Mouse (Mus musculus) limb, embryonic 14.5 days (tissue): ENCODE measurements around the gene Txnrd1. TPM values are rescaled to one million over a fixed set of nuclear protein-coding genes. Genes with fewer than 3 reads are reported as not detected.

ENCODE experiments used
- ATAC-seq: fragments of 200-750 bp; cut with Nextera tagmentation; 2 replicates; pipeline ENCODE4 v1.8.0; 2017; ENCODE audit warnings: low read depth, moderate number of reproducible peaks, moderate TSS enrichment; ENCODE audit not compliant: low FRiP score
- DNase-seq: peaks from one replicate; pipeline ENCODE4 v3.0.0-alpha.2; 2015; ENCODE audit warnings: low spot score
- H3K27ac ChIP-seq: fragments of 300-500 bp; sonication (generic); replicated peaks from 2 replicates; pipeline ENCODE4 v1.5.1; 2014; ENCODE audit warnings: low read depth, mild to moderate bottlenecking, low read length, moderate library complexity, mixed read lengths
- H3K27me3 ChIP-seq: fragments of 300-500 bp; sonication (generic); 2 replicates; pipeline ENCODE4 v1.6.1; 2014; ENCODE audit warnings: low read length, mixed read lengths; ENCODE audit not compliant: control insufficient read depth, insufficient read depth
- H3K36me3 ChIP-seq: fragments of 300-500 bp; sonication (generic); 2 replicates; pipeline ENCODE4 v1.6.1; 2014; ENCODE audit warnings: mild to moderate bottlenecking, low read length, moderate library complexity, mixed read lengths; ENCODE audit not compliant: control insufficient read depth, insufficient read depth
- H3K4me1 ChIP-seq: fragments of 300-500 bp; sonication (generic); 2 replicates; pipeline ENCODE4 v1.6.1; 2014; ENCODE audit warnings: antibody characterized with exemption, low read length, mixed read lengths; ENCODE audit not compliant: control insufficient read depth, insufficient read depth
- H3K4me2 ChIP-seq: fragments of 300-500 bp; sonication (generic); replicated peaks from 2 replicates; pipeline ENCODE4 v1.6.1; 2014; ENCODE audit warnings: low read depth, mild to moderate bottlenecking, low read length, moderate library complexity; ENCODE audit not compliant: severe bottlenecking
- H3K4me3 ChIP-seq: fragments of 300-500 bp; sonication (generic); replicated peaks from 2 replicates; pipeline ENCODE4 v1.5.1; 2014; ENCODE audit warnings: low read length
- H3K9ac ChIP-seq: fragments of 300-500 bp; sonication (generic); 2 replicates; pipeline ENCODE4 v1.6.1; 2014; ENCODE audit warnings: mild to moderate bottlenecking, low read depth, low read length, moderate library complexity; ENCODE audit not compliant: severe bottlenecking
- H3K9me3 ChIP-seq: fragments of 300-500 bp; sonication (generic); 2 replicates; pipeline ENCODE4 v1.6.1; 2016; ENCODE audit warnings: low read length; ENCODE audit not compliant: control insufficient read depth
- POLR2A ChIP-seq: fragments of 200-500 bp; IDR thresholded peaks from 2 replicates; pipeline ENCODE4 v1.8.0; 2012; ENCODE audit warnings: inconsistent platforms, mild to moderate bottlenecking, moderate library complexity, borderline replicate concordance; ENCODE audit not compliant: insufficient read depth, insufficient read length; ENCODE audit errors: extremely low read depth
- WGBS: fragments of 180-500 bp; shearing (Covaris S2); extraction: QIAGEN DNeasy Blood & Tissue Kit; methylation state at CpG from one replicate; pipeline ENCODE4 v1.1.7; 2014; 5-methylcytosine and 5-hydroxymethylcytosine counted together
- polyA plus RNA-seq, 2 experiments: library from polyadenylated mRNA; depleted of rRNA in 1 of 2; stranded (reverse) in 1 of 2; unstranded in 1 of 2; fragments of >200 nt; fragmentation: Nextera tagmentation in 1 of 2; extraction: Ambion mirVana in 1 of 2; gene quantifications; 2 replicates each; pipeline versions ENCODE4 v1.2.1 to v1.2.3; 2012 to 2014

The Txnrd1 gene
- polyA plus RNA-seq, 2 experiments = 67.7 to 87.9 TPM

DNA sequence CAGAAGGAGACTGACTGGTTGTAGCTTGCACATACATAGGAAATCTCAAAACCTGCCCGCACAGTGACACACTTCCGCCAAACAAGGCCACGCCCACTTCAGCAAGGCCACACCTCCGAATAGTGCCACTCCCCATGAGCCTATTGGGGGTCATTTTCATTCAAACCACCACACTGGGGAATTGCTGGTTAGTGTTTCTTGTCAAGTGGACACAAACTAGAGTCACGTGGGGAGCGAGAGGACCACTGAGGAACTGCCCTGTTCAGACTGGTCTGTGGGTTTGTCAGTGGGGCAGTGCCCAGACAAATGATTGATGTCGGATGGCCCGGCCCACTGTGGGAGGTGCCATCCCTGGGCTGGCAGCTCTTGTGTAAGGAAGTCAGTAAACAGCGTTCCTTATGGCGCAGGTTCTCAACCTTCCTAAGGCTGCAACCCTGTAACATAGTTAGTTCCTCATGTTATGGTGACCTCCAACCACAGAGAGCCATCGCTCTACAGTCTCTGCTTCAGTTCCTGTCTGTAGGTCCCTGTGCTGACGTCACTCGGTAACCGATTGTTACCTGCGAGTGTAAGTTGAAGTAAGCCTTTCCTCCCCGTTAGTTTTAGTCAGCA is 66.2 kb downstream of the Txnrd1 start:
- Histone ChIP-seq H3K9ac (no peak overlapping the region), H3K36me3 (peaks cover 33% of the 10 kb centered on the region), H3K4me2 (no peak overlapping the region; the same call in 1 of the 2 replicates), H3K9me3 (no peaks in the 10 kb centered on the region), H3K4me1 (peaks cover 4% of the 10 kb centered on the region; the same call in 1 of the 2 replicates), H3K4me3 (no peak overlapping the region), H3K27ac (no peak overlapping the region), H3K27me3 (no peaks in the 10 kb centered on the region)
- no peak for DNase-seq
- ATAC-seq = 0 out of 2 replicates have a peak, but pooled peaks have one; percentile 14
- TF ChIP-seq POLR2A = no peak
- 43% methylated on average over 16 of the region's 16 CpGs for WGBS

DNA sequence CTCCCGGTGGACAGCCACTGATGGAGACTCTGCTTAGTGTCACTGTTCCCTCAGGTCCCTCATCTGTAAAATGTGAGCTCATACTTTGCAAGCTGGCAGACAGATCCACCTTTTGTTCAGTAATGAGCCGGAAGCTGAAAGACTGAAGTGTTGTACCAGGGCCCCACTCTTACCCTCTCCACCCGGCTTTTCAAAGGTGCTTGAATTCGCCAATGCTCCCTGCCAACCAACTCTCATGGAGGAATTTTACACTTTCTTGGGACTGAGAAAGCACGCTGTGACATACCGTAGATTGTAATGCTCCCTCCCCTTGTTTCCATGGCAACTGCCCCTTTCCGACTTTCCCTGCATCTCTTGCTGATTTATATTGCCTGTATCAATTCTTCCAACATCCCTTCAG is 66.8 kb downstream of the Txnrd1 start:
- H3K4me2 ChIP-seq = no peak overlapping the region; the same call in 1 of the 2 replicates
- TF ChIP-seq POLR2A = no peak
- no peak overlapping the region for H3K4me3 ChIP-seq
- H3K9me3 ChIP-seq = no peaks in the 10 kb centered on the region
- 31% methylated on average over 7 of the region's 7 CpGs for WGBS
- H3K9ac ChIP-seq = no peak overlapping the region
- ATAC-seq = no peak
- no peak overlapping the region for H3K27ac ChIP-seq
- H3K36me3 ChIP-seq = peaks cover 26% of the 10 kb centered on the region
- peaks cover 4% of the 10 kb centered on the region; the same call in 1 of the 2 replicates for H3K4me1 ChIP-seq
- no peaks in the 10 kb centered on the region for H3K27me3 ChIP-seq
- peak; percentile 44 for DNase-seq

- peak; percentile 46; the same call in 1 of the 2 replicates for ATAC-seq
- H3K4me2 ChIP-seq = no peak overlapping the region
- TF ChIP-seq POLR2A = no peak
Measured at GRCm38 (mm10) chr10:82901436-82901835, 67.7 kb downstream of the Txnrd1 start.

GRCm38 (mm10) chr10:82908526-82908925 is 74.8 kb downstream of the Txnrd1 start:
- no peaks in the 10 kb centered on the region for H3K9me3 ChIP-seq
- no peaks in the 10 kb centered on the region for H3K27me3 ChIP-seq
- no peak overlapping the region for H3K9ac ChIP-seq
- no peak for ATAC-seq
- no peak for TF ChIP-seq POLR2A
- no peak overlapping the region for H3K27ac ChIP-seq
- peaks cover 6% of the 10 kb centered on the region for H3K4me1 ChIP-seq
- 0 out of 2 replicates have a peak overlapping the region, but pooled peaks have one; percentile 13 for H3K4me2 ChIP-seq
- H3K36me3 ChIP-seq = no peaks in the 10 kb centered on the region
- DNase-seq = no peak
- H3K4me3 ChIP-seq = no peak overlapping the region
- WGBS = 60% methylated on average over 7 of the region's 7 CpGs

More at GRCm38 (mm10) chr10:82901436-82901835, 67.7 kb downstream of the Txnrd1 start:
- Histone ChIP-seq H3K9ac (no peak overlapping the region), H3K27ac (no peak overlapping the region), H3K4me1 (peaks cover 4% of the 10 kb centered on the region; the same call in 1 of the 2 replicates), H3K27me3 (no peaks in the 10 kb centered on the region), H3K9me3 (no peaks in the 10 kb centered on the region), H3K4me3 (no peak overlapping the region), H3K36me3 (peaks cover 17% of the 10 kb centered on the region)
- peak; percentile 80 for DNase-seq
- WGBS = 7% methylated on average over 7 of the region's 7 CpGs

GRCm38 (mm10) chr10:82909382-82909781 is 75.6 kb downstream of the Txnrd1 start:
- H3K9me3 ChIP-seq = no peaks in the 10 kb centered on the region
- H3K4me1 ChIP-seq = peaks cover 6% of the 10 kb centered on the region
- TF ChIP-seq POLR2A = no peak
- H3K27me3 ChIP-seq = no peaks in the 10 kb centered on the region
- ATAC-seq (no peak), DNase-seq (peak; percentile 77)
- 0 out of 2 replicates have a peak overlapping the region, but pooled peaks have one; percentile 13 for H3K4me2 ChIP-seq
- H3K4me3 ChIP-seq = no peak overlapping the region
- no peaks in the 10 kb centered on the region for H3K36me3 ChIP-seq
- no peak overlapping the region for H3K9ac ChIP-seq
- no peak overlapping the region for H3K27ac ChIP-seq
- 20% methylated on average over 9 of the region's 9 CpGs for WGBS
